9 mouse cellular contexts compared by ENCODE assay signal in the genomic region with DNA sequence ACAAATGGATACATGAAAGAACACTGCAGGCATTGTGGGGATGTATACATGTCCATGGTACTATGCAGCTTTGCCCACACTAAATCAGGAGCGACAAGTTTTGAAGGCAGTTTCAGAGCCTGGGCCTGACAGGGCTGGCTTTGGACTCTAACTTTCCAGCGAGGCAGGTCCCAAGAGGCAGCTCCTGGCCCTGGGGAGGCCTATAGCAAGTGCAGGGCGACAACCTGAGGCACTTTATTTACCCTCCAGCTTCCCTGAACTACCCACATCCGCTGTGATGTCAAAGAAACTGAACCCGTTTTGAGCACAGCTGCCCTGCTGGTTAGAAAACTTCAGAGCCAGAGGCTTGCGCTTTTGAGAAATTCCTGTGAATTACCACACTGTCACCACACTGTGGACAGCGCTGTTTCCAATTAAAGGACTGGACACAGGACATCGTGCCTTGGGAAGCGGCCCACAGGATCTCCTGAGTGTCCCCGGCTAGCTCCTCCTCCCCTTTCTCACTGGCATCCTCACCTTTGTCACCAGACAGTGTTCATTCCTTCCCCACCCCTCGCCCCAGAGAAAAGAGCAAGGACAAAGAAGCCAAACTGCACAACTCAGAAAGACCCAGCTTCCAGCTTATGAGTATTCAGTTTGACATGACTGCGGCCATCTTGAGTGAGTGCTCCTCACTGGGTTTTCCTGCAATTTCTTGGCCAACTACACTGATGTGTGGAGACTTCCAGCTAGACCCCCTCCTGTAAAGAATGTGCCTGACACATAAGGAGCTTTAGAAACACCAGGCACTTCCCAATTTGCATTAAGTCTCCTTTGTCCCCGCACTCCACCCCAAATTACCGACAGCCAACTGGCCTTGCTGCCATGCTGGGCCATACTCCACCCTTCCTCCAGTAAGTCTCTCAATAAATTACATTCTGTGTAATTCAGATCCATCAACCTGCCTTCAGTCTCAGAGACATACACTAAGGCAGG.
DNase-seq lines count a peak whose midpoint lies in the region; ATAC-seq and TF ChIP-seq lines count a peak whose summit lies in the region.
"Had no signal": no experiment of that assay in that cellular context is flagged by ENCODE, and none has a peak within 500 bp of the region (broad histone marks: within the 10 kb centered on the region; RNA-seq: fewer than 3 reads in every experiment).

No protein-coding gene starts in this region.

- H3K9me3 ChIP-seq in embryonic facial prominence, embryonic 10.5 days = no peaks in the 10 kb centered on the region
- H3K9me3 ChIP-seq in midbrain, postnatal 0 days (ENCODE audit: low read length) = no peaks in the 10 kb centered on the region
- H3K9me3 ChIP-seq: limb, embryonic 12.5 days had no signal

- 54% methylated on average over 14 of the region's 14 CpGs for WGBS in embryonic facial prominence, embryonic 10.5 days
- 46% methylated on average over 14 of the region's 14 CpGs for WGBS in midbrain, postnatal 0 days

- H3K4me2 ChIP-seq in midbrain, postnatal 0 days (ENCODE audit: low read depth, low read length, poor library complexity, severe bottlenecking) = no peak overlapping the region
- H3K4me2 ChIP-seq: limb, embryonic 12.5 days had no signal

- H3K4me3 ChIP-seq in testis, adult 2 months (ENCODE audit: control insufficient read depth, low read depth, low read length) = no peak overlapping the region
- no peak overlapping the region for H3K4me3 ChIP-seq in embryonic facial prominence, embryonic 10.5 days
- no peak overlapping the region for H3K4me3 ChIP-seq in midbrain, postnatal 0 days (ENCODE audit: low read depth, low read length)
- H3K4me3 ChIP-seq: limb, embryonic 12.5 days had no signal

- TF ChIP-seq POLR2A in testis, adult 2 months (IDR thresholded peaks at IDR 0.05; ENCODE audit: control insufficient read depth, low read depth, low read length) = no peak

- no peaks in the 10 kb centered on the region for H3K36me3 ChIP-seq in testis, adult 2 months (ENCODE audit: control insufficient read depth, insufficient read depth, low read length)
- H3K36me3 ChIP-seq in embryonic facial prominence, embryonic 10.5 days (replicated peaks) = no peaks in the 10 kb centered on the region
- no peaks in the 10 kb centered on the region for H3K36me3 ChIP-seq in midbrain, postnatal 0 days (ENCODE audit: insufficient read depth, low read length)
- H3K36me3 ChIP-seq: limb, embryonic 12.5 days had no signal

- H3K9ac ChIP-seq in midbrain, postnatal 0 days (replicated peaks; ENCODE audit: low read length, poor library complexity, severe bottlenecking) = no peak overlapping the region
- H3K9ac ChIP-seq: limb, embryonic 12.5 days had no signal

- TF ChIP-seq CTCF in testis, adult 2 months (IDR thresholded peaks at IDR 0.05; ENCODE audit: control insufficient read depth, insufficient read depth, insufficient replicate concordance, low read depth, low read length) = no peak
- TF ChIP-seq CTCF in midbrain, postnatal 0 days (IDR thresholded peaks at IDR 0.05) = peak; percentile 34

- H3K27ac ChIP-seq in testis, adult 2 months (ENCODE audit: control insufficient read depth, insufficient read depth, low read depth, low read length) = peak overlapping the region; percentile 27
- H3K27ac ChIP-seq in embryonic facial prominence, embryonic 10.5 days (replicated peaks) = no peak overlapping the region
- H3K27ac ChIP-seq in midbrain, postnatal 0 days (ENCODE audit: low read depth, low read length) = no peak overlapping the region
- H3K27ac ChIP-seq: limb, embryonic 12.5 days had no signal

- H3K4me1 ChIP-seq in testis, adult 2 months (ENCODE audit: control insufficient read depth, insufficient read depth, low read length) = no peaks in the 10 kb centered on the region
- peaks cover 25% of the 10 kb centered on the region for H3K4me1 ChIP-seq in embryonic facial prominence, embryonic 10.5 days
- peaks cover 12% of the 10 kb centered on the region; the same call in 1 of the 2 replicates for H3K4me1 ChIP-seq in midbrain, postnatal 0 days (ENCODE audit: insufficient read depth, low read length)

- no peaks in the 10 kb centered on the region for H3K27me3 ChIP-seq in testis, adult 2 months (ENCODE audit: control insufficient read depth, insufficient read depth, low read length)
- H3K27me3 ChIP-seq in embryonic facial prominence, embryonic 10.5 days (replicated peaks; ENCODE audit: low read depth, poor library complexity, severe bottlenecking) = no peaks in the 10 kb centered on the region
- no peaks in the 10 kb centered on the region for H3K27me3 ChIP-seq in midbrain, postnatal 0 days (ENCODE audit: insufficient read depth, low read length)
- H3K27me3 ChIP-seq: limb, embryonic 12.5 days had no signal

- DNase-seq in testis, postnatal 10 days (ENCODE audit: low spot score) = no peak
- DNase-seq in embryonic facial prominence, embryonic 10.5 days (ENCODE audit: low spot score) = peak; percentile 21
- DNase-seq in midbrain, postnatal 0 days (ENCODE audit: low spot score) = no peak
- no peak for DNase-seq in cerebellum, postnatal 10 days
- DNase-seq in layer of hippocampus, adult 9-11 months = no peak
- DNase-seq: cerebellum, postnatal 25 days had no signal

- ATAC-seq in midbrain, postnatal 0 days (ENCODE audit: low FRiP score) = no peak
- no peak for ATAC-seq in cerebellum, adult (ENCODE audit: insufficient number of reproducible peaks, low FRiP score, low TSS enrichment)
